Mouse (Mus musculus) frontal cortex, postnatal 36 days (tissue): ENCODE data around the gene Cops2.

ENCODE experiments used
- DNase-seq, 2 experiments: peaks; one replicate each; pipeline ENCODE4 v3.0.0; 2022; ENCODE audit warnings: low spot score in 2 of 2

The Cops2 gene

DNA sequence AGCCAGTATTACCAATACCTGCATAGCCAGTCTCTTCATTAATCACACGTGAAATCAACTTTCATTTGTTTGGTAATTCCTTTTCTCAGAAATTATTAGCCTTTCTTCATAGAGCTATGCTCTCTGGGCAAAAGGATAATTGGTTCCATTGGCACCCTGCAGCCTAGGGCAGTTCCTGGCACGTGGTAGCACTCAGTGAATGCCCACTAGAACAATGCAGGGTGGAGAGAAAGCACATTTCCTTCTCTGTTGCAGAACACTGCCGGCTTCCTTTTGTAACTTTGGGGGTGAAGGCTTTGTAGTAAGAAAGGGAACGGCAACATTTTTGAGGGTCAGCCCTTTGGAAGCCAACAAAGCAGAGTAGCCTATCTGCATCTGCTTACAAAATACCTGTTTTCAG lies 32.7 kb downstream of the Cops2 start:
- no peak for DNase-seq

DNA sequence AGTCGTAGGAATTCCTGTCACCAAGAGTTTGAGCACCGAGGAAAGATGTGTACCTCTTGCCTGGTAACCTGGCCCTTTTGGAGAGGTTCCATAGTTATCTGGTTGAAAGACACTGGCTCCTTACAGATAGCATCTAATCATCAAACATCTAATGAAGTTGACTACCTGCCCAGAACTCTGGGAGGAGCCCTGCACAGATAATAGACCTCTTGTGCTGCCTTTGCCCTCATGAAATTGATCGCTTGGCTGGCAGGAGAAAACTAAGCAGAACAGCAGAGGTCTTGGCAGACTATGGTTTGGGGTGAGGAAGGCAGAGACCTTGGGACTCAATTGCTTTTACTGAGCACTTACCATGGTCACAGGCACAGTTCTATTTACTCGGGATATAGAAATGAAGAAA lies 38.5 kb downstream of the Cops2 start:
- DNase-seq, result no peak

DNA sequence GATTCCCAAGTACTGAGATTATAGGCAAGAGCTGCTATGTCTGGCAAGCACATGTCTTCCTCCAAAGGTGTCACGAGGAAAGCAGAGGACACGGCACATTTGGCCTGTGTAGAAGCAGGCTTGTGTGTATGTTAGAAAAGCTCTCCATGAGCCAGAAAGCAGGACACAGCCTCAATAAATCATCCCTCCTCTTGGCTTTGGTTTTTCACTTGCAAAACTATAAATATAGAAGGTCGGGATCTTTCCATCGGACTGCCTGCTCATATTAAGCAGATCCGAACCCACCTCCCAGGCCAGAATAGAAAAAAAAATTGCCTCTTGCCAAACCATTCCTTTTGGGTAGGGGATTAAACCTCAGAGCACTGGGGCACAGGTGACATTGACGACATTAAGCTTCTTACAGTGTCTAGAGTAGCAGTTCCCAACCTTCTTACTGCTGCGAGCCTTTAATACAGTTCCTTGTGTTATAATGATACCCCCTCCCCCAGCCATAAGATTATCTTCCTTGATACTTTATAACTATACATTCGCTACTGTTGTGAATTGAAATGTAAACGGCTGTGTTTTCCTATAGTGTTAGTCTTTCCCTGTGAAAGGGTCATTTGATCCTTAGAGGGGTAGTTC lies 44.9 kb downstream of the Cops2 start:
- DNase-seq, result no peak

DNA sequence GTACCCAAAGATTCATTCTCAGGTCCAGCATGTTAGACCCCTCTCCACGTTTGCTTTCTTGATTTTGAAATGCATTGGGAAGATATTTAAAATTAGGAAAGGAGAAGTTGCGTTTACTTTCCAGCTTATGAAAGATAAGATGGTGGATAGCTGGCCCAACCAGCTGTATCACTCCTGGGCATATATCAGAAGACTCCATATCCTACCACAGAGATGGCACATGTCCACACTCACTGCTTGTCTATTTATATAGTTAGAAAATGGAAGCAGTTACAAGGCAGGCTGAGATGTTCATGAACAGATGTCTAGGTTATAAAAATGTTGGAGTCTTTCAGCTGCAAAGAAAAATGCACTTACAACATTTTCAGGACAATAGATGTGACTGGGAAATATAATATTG lies 47.6 kb downstream of the Cops2 start:
- peak in 1 of 2 experiments; percentile 51 for DNase-seq

DNA sequence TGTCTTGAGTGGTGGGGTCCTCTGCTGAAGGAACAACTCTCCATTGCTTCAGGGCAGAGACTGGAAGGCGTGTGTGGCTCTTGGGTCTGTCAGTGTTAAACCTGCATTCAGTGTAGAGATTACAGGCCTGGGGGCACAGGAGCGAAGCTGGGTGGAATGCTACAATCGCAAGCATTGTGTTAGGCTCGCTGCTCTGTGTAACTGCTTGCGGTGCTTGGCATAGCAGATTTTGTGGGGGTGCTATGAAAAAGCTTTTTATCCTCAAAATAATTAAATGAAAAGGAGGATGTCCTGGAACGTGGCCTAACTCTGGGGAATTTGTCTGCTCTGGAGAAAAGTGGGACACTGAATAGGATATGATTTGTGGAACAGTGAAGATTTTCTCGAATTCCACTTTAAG lies 49.4 kb downstream of the Cops2 start:
- peak; percentile 36 to 73 for DNase-seq

DNA sequence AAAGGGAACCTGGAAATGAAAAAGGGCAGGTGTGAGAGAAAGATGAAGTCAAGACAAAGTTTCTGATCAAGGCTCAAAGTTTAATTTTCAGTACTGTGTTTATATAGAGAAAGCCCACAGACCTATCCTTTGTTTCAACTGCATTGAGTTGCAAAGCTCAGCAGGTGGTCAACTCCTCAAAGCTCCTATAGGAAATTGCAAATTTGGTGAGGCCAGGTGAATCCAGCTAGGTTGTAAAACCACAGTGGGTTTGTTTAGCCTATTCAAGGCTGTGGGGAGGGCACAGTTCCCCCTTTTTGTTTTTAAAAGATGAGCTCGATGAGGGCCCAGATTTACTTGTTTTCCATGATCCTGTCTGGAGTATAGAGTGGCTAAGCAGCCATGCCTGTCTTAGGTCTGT lies 53.1 kb downstream of the Cops2 start:
- DNase-seq, result no peak

DNA sequence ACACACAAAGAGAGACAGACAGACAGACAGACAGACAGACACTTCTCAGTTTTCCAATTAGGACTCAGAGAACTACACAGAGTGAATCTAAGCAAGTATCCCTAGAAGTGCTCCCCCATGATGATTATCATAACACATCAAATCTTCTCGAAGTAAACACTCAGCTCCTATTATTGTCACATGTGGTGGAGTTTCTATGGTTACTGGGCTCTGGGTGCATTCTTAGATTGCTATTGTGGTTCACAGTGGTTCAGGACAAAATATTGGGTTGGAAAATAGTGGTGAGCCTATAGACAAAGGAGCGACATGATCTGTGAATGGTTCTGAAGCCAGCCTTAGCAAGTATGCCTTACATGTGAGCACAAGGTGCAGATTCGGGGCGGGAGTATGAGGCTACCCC lies 57.0 kb downstream of the Cops2 start:
- no peak for DNase-seq

DNA sequence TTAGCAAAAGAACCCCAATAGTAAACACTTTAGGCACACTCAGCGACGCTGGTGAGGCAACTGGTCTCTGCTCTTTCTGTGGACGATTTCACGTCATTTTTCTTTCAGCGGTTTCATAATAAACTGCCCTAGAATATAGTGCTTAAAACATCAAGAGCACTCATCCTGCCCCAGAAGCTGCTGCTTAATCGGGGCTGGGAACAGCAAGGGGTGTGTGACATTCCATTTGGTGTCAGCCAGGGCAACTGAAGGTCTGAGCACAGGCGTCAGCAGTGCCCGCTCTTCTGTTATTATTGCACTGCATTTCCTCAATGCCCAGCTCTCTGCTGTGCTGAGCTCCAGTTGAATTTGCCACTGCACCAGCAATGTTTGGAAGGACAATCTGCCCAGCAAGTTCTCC lies 57.9 kb downstream of the Cops2 start:
- DNase-seq, result no peak

DNA sequence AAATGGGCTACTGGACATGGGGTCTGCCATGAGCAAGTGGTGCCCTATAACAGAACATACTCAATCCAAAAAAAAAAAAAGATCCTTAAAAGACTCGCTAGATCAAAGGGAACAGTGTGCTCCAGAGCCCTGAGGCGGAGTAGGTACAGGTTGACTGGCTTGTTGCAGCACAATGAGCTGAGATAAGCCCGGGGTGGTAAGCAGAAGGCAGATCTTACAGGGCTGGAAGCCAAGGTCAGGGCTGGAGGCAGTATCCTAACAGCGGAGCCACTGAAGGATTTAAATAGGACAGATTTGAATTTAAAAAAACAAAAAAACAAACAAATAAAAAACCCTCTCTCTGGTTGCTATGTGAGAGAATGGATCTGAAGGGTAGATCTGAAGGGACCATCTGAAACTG lies 58.5 kb downstream of the Cops2 start:
- DNase-seq, result no peak

DNA sequence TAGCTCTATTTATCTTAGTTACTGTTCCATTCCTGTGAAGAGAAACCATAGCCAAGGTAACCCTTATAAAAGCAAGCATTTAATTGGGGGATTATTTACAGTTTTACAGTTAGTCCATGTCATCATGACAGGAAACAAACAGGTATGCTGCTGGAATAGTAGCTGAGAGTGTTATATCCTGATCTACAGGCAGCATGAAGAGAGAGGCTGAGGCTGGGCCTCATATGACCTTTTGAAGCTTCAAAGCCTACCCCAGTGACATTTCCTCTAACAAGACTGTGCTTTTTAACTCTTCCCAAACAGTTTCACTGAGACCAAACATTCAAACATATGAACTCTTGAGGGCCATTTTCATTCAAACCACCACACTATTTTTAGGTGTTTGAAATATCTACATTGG lies 61.1 kb downstream of the Cops2 start:
- no peak for DNase-seq

DNA sequence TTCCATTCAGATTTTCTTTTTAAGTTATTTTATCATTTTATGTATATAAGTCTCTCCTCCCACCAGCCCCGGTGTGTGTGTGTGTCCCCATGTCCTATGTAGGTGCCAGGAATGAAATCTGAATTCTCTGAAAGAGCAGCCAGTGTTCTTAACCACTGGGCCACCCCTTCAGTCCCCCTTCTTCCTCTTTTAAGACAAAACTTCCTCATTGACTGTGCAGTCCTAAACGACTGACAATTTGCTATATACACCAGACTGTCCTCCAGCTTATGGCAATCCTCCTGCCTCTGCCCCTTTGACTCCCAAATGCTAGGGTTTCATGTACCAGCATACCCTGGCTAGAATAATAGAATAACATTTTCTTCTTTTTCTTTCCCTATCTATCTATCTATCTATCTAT lies 63.8 kb downstream of the Cops2 start:
- DNase-seq, result no peak

DNA sequence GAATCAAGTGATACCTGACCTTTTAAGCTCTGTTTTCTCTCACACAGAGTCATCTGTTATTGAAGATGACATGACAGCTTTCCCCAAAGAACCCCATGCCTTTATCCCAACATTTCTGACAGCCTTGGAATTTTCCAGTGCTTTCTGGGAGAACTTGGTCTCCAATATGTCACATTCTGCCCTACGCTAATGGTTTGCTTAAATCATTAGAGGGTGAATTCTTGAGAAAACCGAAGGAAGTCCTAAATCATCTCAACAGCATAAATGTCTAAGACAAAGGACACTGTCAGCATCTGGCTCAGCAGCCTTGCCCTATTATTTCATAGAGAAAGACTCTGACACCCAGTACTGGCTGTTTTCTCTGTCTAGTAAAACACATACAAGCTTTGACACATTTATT lies 64.8 kb downstream of the Cops2 start:
- DNase-seq, result no peak

DNA sequence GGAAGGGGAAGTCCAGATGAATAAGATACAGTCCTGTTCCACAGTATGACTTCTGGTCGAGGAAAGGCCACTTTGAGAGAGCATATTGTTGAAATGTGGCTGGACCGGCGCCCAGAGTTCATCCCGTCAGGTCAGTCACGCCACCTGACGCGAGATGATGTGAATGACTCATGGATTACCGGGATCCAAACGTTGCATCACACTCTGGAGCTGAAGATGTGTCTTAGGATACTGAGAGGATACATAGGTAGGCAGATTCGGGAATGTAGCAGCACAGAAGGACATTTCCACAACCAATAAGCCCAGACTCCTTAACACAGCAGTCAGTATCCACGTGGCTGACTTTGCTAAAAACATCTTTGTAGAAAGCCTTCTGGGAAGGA lies 66.1 kb downstream of the Cops2 start:
- DNase-seq, result no peak

DNA sequence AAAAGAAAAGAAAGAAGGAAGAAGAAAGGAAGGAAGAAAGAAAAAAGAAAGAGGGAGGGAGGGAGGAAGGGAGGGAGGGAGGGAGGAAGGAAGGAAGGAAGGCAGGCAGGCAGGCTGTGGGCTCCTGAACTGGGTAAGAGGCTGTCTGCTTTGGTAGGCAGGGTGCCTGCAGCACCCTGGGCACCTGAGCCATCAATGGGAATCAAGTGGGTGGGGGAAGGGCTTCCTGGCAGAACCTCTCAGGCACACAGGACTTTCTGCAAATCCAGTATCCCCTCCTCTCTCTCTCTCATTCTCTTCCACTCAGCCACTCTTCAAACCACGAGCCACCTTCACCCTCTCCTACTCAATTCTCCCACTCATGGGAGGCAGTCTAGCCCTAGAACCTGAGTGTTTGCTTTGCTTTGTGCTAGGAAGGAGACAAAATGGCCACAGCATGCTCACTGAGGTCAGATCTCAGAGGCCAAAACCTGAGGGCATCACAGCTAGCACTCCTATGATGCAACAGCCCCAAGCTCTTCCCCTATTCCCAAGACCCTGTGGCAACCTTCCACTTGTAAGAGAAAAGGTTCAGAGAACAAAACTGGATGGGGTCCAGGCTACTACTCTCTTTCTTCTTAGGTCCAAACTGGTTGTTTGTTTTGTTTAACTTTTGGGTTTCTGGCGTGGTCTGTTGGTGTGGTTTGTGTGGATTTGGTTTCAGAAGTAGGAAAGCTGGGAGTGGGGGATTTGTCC lies 66.6 kb downstream of the Cops2 start:
- no peak for DNase-seq

DNA sequence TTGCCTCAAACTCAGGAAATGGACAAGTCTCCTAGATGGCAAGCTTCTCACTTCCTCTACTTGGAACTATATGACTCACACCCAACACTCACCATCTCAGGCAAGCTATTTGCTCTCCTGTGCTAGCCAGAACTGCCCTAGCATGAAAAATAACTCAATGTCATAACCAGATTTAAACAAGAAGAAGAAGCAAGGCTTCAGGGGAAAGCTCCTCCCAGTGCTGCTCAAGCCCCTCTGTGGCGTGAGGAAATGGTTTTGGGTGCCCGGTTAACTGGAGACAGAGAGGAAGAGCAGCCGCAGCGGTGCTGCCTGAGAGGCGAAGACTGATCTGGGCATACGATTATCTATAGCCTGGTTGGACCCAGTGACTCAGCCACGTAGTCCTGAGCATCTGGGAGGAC lies 67.5 kb downstream of the Cops2 start:
- DNase-seq, result no peak

DNA sequence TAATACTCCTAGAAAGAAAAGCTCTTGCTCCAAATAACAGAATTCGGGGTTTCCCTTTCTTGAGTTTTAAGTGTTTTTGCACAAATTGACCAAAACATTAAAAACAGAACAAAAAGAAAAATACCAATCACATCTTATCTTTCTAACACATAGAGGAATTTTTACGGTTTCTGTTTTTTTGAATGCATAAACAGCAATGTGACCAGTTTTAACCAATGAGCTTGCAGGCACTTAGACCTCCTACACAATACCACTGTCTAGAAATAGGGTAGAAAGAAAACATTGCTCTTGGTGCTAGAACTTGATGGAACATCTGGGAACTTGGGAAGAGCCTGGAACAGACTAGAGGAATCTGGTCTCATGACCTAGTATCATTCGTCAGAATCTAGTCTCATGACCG lies 68.7 kb downstream of the Cops2 start:
- no peak for DNase-seq

DNA sequence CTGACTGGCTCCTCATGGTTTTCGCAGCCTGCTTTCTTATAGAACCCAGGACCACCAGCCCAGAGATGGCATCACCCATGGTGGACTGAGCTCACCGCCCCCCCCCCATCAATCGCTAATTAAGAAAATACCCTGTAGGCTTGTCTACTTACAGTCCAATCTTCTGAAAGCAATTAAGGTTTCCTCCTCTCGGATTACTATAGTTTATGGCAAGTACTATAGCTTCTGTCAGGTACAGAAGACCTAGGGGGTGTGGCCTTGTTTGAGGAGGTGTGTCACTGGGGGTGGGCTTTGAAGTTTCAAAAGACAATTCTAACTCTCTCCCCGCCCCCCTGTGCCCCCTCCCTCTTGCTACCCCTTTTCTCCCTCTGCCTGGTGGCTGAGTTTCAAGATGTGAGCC lies 69.7 kb downstream of the Cops2 start:
- no peak for DNase-seq

DNA sequence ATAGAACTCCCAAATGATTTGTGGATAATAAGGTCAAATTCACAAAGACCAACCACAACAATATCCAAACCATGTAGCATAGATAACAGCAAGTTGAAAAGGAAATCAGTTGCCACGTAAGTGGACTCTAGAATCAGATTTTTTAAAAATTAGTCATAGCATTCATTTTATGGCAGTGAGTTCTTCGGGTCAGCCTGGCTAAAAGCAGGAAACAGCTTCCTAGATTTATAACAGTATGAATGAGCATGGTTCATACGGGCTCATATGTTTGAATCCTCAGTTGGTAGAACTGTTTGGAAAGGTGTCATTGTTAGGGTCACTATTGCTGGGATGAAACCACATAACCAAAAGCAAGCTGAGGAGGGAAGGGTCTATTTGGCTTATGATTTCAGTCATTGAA lies 70.2 kb downstream of the Cops2 start:
- no peak for DNase-seq

DNA sequence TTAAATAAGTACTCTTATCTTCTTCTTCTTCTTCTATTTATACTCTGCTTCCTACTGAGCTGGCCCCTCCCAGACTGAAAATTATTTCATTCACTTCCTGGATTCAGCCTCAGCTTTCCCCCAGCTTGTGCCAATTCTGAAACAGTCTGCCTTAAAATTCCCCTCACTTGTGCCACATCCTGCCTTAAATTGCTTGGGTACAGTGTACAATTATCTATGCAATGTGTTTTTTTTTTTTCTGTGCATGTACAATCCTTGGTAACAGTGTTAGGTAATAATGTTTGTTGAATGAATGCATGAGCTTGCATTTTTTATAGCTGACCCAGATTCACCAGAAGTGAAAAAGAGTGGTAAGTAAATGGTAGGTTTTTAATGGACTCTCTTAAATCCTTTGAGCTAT lies 70.6 kb downstream of the Cops2 start:
- DNase-seq, result no peak

DNA sequence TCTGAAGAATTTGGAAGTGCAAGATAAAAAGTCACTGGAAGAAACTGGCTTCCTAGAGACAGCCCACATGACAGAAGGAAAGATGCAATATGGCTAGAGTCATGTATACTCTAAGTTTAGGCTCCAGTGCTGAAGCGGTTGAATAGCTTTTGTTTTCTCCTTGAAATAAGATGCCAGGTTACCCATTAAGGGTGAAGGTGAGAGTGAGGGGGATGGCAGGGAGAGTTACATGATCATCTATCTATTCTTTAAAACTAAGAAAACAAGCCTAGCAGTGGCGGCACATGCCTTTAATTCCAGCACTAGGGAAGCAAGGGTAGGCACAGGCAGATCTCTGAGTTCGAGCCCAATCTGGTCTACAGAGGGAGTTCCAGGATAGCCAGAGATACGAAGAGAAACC lies 73.9 kb downstream of the Cops2 start:
- no peak for DNase-seq

DNA sequence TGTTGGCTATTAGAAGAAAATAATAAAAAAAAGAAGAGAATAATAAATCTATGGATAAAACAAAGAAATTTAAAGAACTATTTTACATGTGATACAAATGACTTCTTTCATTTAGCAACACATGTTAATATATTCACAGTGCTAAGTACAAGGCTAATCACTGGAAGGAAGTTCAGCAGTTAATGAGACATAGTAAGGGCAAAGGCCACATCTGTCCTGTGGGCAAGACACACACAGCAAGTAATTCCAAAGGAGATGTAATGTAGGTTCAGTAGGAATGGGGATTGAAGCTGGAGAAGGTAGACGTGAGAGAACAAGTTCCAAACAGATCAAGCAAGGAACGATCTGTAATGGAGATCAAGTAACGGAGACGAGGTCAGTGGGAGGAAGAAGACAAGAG lies 74.5 kb downstream of the Cops2 start:
- no peak for DNase-seq

DNA sequence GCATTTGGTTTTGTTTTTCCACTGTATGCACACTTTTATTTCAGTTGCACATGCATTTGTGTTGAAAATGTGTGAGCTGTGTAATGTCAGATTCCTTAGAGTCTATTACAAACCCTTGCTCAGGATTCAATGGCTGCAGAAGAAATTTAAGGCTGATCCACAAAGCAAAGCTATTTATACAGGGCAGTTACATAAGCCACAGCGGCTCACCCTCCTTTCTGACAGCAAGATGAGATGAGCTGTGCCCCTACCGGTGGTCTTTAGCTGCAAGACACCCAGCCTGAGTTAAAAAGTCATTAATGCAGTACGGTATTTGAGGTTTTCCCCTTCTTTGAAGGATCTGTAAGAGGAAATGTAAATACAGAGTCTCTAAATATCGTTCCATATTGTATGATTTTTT lies 75.1 kb downstream of the Cops2 start:
- DNase-seq, result peak in 1 of 2 experiments; percentile 62

DNA sequence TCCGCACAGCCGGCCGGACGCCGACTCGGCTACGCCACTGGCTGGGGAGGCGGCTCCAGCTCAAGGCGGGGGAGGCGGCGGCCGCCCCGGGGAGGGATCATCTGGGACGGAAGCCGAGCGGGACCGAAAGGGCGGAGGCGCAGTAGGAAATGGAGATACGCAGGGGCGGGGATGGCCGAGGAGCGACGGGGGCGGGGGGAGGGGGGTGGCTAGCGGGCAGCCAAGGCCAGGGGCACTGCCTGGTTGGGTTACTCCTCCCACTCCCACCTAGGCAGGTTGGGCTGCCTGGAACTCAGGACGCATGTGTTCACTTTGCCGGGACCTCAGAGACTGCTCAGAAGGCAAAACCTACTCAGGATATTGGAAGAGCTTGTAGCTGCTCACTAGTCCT lies 76.2 kb downstream of the Cops2 start, which contains the start of gene Secisbp2l:
Gene Secisbp2l, minus strand, starts transcription at position 152 of the 391 bp plus-strand sequence.
- peak; percentile 97 for DNase-seq
